Mouse (Mus musculus) v-Abl transformed pro-B cells (cell line): ENCODE results near the gene Kbtbd6.

Experiments used
- in situ Hi-C, 2 experiments: fragments of 400-800 bp; cut with MboI; formaldehyde crosslinking; loops; one replicate each; pipeline ENCODE4 v1.15.1; 2025; ENCODE audit not compliant: unreplicated experiment in 2 of 2

Gene Kbtbd6

DNA sequence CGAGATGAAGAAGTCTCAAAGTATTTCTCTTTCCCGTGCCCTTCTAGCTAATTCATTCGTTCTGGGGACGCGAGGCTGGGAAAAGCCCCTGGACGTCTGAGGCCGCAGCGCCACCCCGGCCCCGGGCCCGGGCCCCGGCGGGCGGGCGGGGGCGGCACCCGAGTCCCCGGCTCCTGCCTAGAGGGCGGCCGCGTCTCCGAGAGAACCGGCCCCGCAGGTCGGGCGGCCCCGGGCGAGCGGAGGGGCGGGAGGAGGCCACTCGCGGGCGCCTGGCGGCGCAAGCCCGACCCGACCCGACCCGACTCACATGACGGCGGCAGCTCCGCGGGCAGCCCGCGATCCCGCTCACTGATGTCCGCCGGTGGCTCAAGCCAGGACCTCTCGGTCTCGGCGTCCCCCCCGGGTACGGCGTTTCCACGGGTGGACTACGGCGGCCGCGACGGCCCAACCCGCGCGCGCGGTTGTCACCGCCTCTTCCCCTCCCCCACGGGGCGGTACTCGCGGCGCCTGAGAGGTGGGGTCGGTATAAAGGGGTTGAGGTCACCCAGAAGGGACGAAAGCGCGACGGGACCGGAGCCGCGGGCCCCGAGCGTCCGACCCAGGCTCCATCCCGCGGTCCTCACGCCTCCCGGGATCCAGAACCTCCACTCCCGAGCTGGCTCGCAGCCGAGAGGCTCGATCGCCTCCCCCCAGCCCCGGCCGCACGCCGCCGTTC, 29.1 kb downstream of the Kbtbd6 start, which contains the start of gene Elf1:
TSS of gene Elf1 (plus strand) at position 571 of the 715 bp plus-strand sequence.
- in situ Hi-C loops, result loop anchor here in 1 of 2 experiments (10.0 kb wide), 1 partner anchor 84 kb away; no protein-coding TSS in a partner anchor

DNA sequence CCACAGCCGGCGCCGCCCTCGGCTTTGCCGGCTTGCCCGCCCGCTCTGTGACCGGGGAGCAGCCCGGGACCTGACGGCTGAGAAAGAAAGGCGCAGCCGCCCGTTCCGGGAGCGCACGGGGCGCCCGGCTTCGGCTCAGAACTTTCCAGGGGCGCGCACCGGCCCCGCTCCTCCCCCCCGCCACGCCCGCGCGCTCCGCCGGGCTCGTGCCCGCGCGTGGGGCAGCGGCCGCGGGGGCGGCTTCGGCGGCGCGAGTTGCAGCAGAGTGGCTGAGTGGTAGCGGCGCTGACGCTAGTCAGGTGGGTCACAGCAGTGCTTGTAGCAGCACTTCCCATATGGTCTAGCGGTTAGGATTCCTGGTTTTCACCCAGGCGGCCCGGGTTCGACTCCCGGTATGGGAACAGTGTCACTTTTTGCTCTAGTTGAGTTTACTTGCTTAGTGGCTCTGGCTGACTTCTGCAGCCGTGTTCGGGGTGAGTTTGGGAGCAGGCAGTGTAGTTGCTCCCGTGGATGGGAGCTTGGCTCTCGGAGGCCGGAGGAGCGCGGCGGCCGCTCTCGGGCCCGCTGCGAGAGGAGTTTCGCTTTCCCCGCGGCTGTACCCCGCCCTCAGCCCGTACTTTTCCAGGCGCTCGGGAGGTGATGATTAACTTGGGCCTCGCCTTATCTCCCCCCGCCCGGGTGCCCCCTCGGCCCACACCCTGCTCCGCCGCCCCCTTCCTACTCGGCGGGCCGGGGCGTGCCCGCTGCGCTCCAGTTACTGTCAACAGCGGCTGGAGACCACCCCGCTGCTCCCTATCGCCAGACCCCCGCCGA, 29.9 kb downstream of the Kbtbd6 start, which contains the start of gene Wbp4:
TSS of gene Wbp4 (minus strand) at position 182 of the 813 bp plus-strand sequence.
- in situ Hi-C loops, result loop anchor here in 1 of 2 experiments (10.0 kb wide), 1 partner anchor 83 kb away; no protein-coding TSS in a partner anchor

DNA sequence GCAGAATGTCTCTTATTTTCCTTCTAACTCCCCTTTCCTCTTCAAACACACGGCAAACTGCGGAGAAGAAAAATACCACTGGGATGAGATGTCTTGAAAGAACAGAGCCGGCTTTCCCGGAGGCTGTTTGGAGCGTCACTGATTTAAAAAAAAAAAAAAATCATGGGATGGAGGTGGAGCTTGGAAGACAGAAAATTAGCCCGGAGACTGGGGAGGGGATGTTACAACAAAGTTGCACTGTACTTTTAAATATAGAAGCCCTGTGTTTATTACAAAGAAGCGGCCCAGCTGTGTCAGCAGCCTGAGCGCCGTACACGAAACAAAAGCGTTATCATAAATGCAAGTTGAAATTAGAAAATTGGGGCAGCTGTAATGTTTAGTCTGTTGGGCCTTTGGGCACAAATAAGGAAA, 30.6 kb downstream of the Kbtbd6 start:
- in situ Hi-C loops, result loop anchor here in 1 of 2 experiments (10.0 kb wide), 1 partner anchor 83 kb away; no protein-coding TSS in a partner anchor

GRCm38 (mm10) chr14:79482747-79483355, 31.2 kb downstream of the Kbtbd6 start:
- in situ Hi-C loops, result loop anchor here in 1 of 2 experiments (10.0 kb wide), 1 partner anchor 82 kb away; no protein-coding TSS in a partner anchor

DNA sequence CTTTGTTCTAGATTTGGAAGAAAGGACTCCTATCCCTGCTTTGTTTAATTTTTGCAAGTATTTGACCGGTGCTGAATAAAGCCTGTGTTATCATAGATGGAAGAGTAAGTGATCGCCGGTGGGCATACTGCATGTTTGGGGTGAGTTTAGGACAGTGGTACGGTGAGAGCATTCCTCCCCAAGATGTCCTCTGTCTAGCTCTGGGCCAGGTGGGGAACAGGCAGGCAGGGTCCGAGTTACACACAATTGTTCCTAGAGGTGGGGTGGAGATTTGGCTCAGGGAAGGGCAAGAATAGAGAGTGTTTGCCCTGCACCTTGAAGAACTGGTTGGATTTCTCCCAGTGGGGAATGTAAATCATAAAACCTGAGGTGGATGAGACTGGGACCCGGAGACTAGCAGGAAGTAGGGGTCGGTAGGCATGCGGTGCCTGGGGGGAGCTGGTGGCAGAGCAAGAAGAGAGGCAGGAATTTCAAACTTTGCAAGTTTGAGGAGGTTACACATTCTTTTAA, 32.0 kb downstream of the Kbtbd6 start:
- in situ Hi-C loops, result loop anchor here in 1 of 2 experiments (10.0 kb wide), 1 partner anchor 81 kb away; no protein-coding TSS in a partner anchor

GRCm38 (mm10) chr14:79486617-79486992, 35.0 kb downstream of the Kbtbd6 start:
- in situ Hi-C loops, result loop anchor here in 1 of 2 experiments (10.0 kb wide), 1 partner anchor 78 kb away; no protein-coding TSS in a partner anchor

- in situ Hi-C loops, result loop anchor here in 1 of 2 experiments (10.0 kb wide), 1 partner anchor 78 kb away; no protein-coding TSS in a partner anchor
Measured at GRCm38 (mm10) chr14:79486993-79487731, 35.5 kb downstream of the Kbtbd6 start.

- in situ Hi-C loops, result loop anchor here in 1 of 2 experiments (10.0 kb wide), 1 partner anchor 76 kb away; no protein-coding TSS in a partner anchor
Measured at GRCm38 (mm10) chr14:79488531-79488930, 36.9 kb downstream of the Kbtbd6 start.

DNA sequence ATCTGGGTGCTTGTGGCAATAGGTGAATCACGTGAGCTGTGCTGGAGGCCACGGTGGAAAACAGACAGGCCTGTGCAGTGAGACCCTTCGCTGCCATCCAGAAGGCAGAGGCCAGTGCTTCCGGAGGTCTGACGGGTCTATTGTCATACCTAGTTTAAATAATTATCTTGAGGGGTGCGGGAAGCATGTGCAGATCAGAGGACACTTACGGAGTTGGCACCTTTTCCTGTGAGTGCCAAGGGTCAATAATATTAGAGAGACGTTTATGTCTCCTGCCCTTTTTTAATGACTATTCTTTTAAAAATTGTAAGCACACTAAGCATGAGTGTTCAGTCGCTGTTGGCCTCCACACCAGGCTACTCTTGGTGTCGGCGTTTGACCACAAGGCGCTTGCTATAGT, 37.5 kb downstream of the Kbtbd6 start:
- in situ Hi-C loops, result loop anchor here in 1 of 2 experiments (10.0 kb wide), 1 partner anchor 76 kb away; no protein-coding TSS in a partner anchor

- in situ Hi-C loops, result no loop called here
Measured at GRCm38 (mm10) chr14:79490246-79490645, 38.6 kb downstream of the Kbtbd6 start.

DNA sequence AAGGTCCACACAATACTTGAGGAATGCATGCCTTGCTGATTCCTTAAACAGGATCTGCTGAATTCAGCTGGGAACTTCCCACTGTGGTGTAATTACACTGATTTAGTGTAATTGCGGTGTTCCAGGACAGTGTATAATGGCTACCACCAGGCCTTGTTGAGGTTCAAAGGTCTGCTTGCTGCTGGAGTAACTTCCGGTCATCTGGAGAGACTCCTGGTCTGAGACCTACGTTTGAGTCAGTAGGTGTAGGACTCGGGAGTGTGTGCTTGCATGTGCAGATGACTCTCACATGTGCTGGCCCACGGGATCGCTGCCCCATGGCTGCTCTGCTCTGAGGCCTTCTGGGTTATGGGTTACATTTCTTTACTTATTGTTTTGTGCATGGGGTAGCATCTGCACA, 42.7 kb downstream of the Kbtbd6 start:
- in situ Hi-C loops, result no loop called here

GRCm38 (mm10) chr14:79499326-79499725, 47.7 kb downstream of the Kbtbd6 start:
- in situ Hi-C loops, result no loop called here

DNA sequence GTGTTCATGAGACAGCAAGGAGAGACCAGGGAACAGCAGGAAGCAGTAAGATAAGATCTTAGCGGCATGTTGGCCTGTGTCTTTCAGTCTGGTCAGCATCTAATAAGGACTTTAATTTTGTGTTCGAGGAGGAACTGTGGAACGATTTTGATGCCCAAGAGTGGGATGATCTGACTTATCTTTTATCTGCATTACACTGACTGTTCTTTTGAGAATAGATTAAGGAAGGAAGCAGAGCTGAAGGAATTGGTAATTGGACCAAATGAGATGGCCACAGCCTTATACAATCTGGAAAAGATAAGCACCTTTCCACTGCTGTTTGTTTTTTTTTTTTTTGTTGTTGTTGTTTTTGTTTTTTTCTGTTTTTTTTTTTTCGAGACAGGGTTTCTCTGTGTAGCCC, 49.1 kb downstream of the Kbtbd6 start:
- in situ Hi-C loops, result no loop called here

GRCm38 (mm10) chr14:79503371-79504075, 51.9 kb downstream of the Kbtbd6 start:
- in situ Hi-C loops, result no loop called here
